Mouse (Mus musculus) kidney, adult 9 months (tissue): Measurements from ENCODE around the gene Gm5127.

Experiments
- DNase-seq: peaks from one replicate; pipeline ENCODE4 v3.0.0; 2022

Gene Gm5127

GRCm38 (mm10) chrX:106582886-106583285, at the start of gene Gm5127:
Gm5127 (plus strand) TSS chrX:106583186.
- no peak for DNase-seq

- DNase-seq: no peak
Measured at GRCm38 (mm10) chrX:106536359-106536758, 46.6 kb upstream of the Gm5127 start.

- no peak for DNase-seq
Measured at GRCm38 (mm10) chrX:106555457-106555856, 27.5 kb upstream of the Gm5127 start.

DNA sequence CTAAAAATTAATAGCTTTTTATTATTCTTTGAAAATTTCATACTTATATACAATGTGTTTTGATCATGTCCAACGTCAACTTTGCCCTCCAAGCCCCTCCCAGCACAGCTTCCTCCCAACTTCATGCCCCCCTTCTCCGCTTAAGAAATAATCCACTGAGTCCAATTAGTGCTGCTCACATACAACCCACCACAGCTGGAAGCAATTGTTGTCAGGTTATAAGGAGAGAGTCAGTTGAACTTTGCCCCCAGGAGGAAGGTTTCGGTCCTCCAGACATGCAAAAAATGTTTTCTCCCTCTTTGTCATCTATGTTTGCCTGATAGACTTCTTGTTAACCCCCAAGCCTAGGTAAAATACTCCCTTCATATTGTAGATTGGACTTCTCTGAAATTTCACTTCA, 4.0 kb upstream of the Gm5127 start:
- no peak for DNase-seq

DNA sequence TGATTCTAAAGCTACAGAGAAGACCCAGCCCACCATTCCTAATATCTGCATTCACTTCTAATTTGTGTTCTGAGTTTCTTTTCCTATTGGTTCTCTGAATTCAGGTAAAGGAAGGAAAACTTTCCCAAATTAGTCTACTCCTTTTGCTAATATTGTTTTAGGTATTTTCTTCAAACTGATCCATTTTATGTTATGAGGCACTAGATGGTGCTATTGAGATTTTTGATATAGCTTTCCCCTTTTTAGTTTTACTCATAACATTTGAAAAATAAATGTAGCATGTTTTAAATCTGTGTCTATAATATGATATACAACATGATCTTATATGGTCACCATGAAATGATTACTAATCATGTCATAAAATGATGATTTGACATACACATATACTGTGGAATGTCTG, 2.6 kb upstream of the Gm5127 start:
- no peak for DNase-seq

DNA sequence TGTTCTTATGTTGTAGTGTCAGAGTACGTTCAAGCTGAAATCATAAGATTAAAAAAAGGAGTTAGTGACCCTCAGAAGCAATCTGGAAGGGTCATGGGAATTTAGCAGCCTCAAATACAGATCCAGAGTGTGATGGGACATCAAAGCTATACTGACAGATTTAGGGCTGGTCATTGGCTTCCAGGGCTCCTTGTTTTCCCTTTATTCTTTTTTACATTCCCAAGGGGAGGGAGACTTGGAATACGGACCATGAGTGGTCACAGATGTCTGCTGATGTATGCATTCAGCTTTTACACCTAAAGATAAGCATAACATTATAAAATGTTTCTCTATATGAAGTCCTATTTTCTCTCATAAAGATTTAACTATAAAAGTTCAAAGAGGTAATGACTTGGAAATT, 789 bp upstream of the Gm5127 start:
- no peak for DNase-seq

GRCm38 (mm10) chrX:106593914-106594313, 10.9 kb downstream of the Gm5127 start:
- DNase-seq: no peak

- no peak for DNase-seq
Measured at GRCm38 (mm10) chrX:106595904-106596303, 12.9 kb downstream of the Gm5127 start.

- no peak for DNase-seq
Measured at GRCm38 (mm10) chrX:106602574-106603258, 19.7 kb downstream of the Gm5127 start.

DNA sequence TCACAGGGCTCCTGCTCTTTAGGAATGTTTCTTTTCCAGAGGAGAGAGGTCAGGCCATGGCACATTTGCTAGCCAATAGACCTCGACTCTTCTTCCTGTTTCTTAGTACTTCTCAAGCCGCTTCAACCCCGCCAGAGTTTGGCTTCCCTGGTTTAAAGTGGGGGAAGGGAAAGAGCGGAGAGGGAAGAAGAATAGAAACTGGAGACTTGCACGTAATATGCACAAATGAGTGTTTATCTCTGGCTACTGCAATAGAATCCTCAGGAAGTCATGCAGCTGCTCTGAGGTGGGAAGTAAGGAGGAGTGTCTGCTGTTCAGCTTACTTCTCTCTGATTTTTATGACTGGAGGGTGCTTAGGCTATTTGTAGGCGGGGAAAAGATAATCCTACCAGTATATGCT, 20.4 kb downstream of the Gm5127 start, which contains the start of gene Cysltr1:
Gene Cysltr1, minus strand, starts transcription at position 294 of the 400 bp plus-strand sequence.
- DNase-seq: peak; percentile 4

- DNase-seq: no peak
Measured at GRCm38 (mm10) chrX:106622512-106622911, 39.5 kb downstream of the Gm5127 start.

DNA sequence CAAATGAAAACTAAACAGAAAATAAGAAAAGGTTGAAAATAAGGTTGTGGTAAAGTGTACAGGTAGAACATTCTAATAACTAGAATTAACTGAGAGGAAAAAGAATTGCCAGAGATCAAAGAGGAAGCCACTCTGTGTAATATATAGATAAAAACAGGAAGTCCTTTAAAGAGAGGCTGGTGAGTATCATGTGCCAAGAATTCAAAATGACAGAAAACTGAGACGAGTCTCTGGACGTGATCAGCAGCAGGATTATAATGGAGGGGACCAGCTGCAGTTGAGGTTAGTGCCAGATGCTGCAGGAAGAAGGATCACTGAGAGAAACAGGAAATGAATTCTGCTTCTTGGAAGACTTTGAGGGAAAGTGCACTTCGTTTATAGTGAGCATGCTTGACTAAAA, 40.7 kb downstream of the Gm5127 start:
- DNase-seq: no peak

- DNase-seq: no peak
Measured at GRCm38 (mm10) chrX:106628514-106628913, 45.5 kb downstream of the Gm5127 start.

GRCm38 (mm10) chrX:106633543-106633942, 50.6 kb downstream of the Gm5127 start:
- no peak for DNase-seq

DNA sequence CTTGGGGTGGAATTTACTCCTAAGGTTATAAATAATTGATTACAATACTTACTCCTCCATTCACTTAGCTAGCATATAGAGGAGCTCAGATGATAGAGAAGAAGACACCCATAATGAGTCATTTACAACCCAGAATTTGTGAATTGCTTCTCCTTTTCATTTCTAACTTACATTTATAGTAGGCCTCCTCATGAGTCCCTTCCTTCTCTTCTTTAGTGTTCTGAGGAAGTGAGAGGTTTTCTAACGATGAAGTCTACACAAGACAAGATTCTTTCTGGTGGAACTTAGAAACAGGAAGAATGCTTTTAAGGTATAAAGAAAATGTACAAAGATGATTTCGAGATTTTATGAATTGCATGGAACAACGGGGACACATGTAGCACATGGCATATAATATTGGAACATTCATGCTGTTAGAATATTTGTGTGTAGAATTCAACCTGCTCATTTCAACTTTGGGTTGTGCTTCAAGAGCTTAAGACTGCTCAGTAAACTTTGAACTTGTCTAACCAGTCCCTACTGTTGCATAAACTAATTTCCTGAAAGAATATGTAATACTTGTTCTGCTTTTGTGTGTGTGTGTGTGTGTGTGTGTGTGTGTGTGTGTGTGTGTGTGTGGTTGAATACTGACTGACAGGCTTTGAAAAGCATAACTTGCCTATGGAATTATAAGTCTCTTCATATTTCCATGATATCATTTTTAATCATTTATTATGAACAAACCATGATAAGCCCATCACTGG, 52.0 kb downstream of the Gm5127 start:
- no peak for DNase-seq

DNA sequence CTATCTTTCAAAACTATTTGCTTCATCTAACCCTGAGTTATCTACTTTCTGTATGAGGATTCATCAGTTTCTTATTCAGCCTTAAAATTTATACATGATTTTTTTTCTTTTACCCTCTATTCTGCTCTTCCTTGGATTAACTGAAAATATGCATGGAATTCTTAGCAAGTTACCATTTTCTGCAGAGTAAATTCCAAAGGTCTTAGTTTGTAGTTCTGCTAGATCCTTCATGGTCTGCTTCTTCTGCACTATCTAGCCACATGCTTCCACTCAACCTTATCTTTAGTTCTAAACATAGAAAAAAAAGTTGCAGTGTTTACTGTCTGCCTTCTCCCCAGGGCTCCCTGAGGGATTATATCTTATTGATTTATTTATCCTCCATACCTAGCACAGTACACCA, 79.1 kb downstream of the Gm5127 start:
- DNase-seq: peak; percentile 26

GRCm38 (mm10) chrX:106704590-106704989, 121.6 kb downstream of the Gm5127 start:
- no peak for DNase-seq

GRCm38 (mm10) chrX:106717160-106717559, 134.2 kb downstream of the Gm5127 start:
- DNase-seq: peak; percentile 74

GRCm38 (mm10) chrX:106742241-106742640, 159.3 kb downstream of the Gm5127 start:
- peak; percentile 31 for DNase-seq

GRCm38 (mm10) chrX:106755272-106755671, 172.3 kb downstream of the Gm5127 start:
- no peak for DNase-seq
